Mouse (Mus musculus) mature B cell (primary cell): ENCODE measurements at regions not wholly inside any gene's neighbourhood (a gene's known extent, or its start where the extent isn't known, plus 50 kb on each side); places are given as distances from the start of the nearest gene placed in this dataset.

Experiments used
- in situ Hi-C: fragments of 300-500 bp; cut with MboI; formaldehyde crosslinking; loops from 2 replicates; pipeline ENCODE4 v1.14.3; 2019

GRCm38 (mm10) chr16:51315608-51316007 lies 715.4 kb upstream of the Cblb start:
- in situ Hi-C loops: loop anchor here (10.0 kb wide), 1 partner anchor 869 kb away; no protein-coding TSS in a partner anchor

GRCm38 (mm10) chr16:51332262-51332661 lies 698.8 kb upstream of the Cblb start:
- in situ Hi-C loops: no loop called here

GRCm38 (mm10) chr16:51334972-51335371 lies 696.1 kb upstream of the Cblb start:
- in situ Hi-C loops: no loop called here

GRCm38 (mm10) chr16:51347120-51347519 lies 683.9 kb upstream of the Cblb start:
- in situ Hi-C loops: no loop called here

GRCm38 (mm10) chr16:51352151-51352550 lies 678.9 kb upstream of the Cblb start:
- in situ Hi-C loops: no loop called here

- in situ Hi-C loops: no loop called here
These were observed 677.2 kb upstream of the Cblb start for GRCm38 (mm10) chr16:51353791-51354190.

- in situ Hi-C loops: no loop called here
These were observed 661.0 kb upstream of the Cblb start for GRCm38 (mm10) chr16:51370070-51370469.

GRCm38 (mm10) chr16:51386456-51386855 lies 644.6 kb upstream of the Cblb start:
- in situ Hi-C loops: no loop called here

- in situ Hi-C loops: no loop called here
These were observed 643.5 kb upstream of the Cblb start for GRCm38 (mm10) chr16:51387498-51387897.

- in situ Hi-C loops: no loop called here
These were observed 637.2 kb upstream of the Cblb start for GRCm38 (mm10) chr16:51393871-51394270.
